Mouse (Mus musculus): ENCODE data around the gene Orc2.

DNA sequence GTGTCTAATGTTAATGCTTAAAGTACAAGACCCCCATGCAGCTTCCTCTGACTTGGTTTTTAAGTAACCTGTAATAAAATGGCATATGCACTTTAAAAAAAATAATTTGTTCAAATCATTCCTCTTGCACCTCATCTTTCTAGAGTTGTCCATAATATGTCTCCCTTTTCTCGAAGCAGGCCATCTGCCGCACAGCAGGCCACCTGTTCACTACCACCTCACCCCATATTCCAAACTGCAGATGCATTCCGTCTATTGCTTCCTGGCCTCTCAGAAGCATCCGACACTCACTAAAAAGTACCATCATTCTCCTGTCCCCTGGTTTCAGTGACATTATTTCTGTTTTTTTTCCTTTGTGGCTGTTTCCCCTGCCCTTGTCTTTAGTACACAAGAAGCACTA is 39.3 kb downstream of the Orc2 start:
- TF ChIP-seq POLR2A (IDR thresholded peaks at IDR 0.05; ENCODE audit: borderline replicate concordance, extremely low read depth, low read depth, low read length), result no peak
- no peak for TF ChIP-seq CTCF (IDR thresholded peaks at IDR 0.05; ENCODE audit: insufficient read depth, low read length)

All from lung, adult 2 months (tissue).